Mouse (Mus musculus) limb, embryonic 10.5 days (tissue): ENCODE data around the gene Fau. TPM values are rescaled to one million over a fixed set of nuclear protein-coding genes. Genes with fewer than 3 reads are reported as not detected.
A peak's percentile ranks its signal among the peaks of the same experiment; 100 is the strongest.
"Not testable (repeated sequence)": the region's sequence is repeated elsewhere in the genome, so short reads cannot be mapped to it uniquely, and the experiment has no call there.

Experiments
- DNase-seq: peaks from one replicate; pipeline ENCODE4 v3.0.0-alpha.2; 2017; ENCODE audit warnings: low spot score
- H3K27ac ChIP-seq: fragments of 300-500 bp; sonication (generic); 2 replicates; pipeline ENCODE4 v1.5.1; 2016; ENCODE audit warnings: mild to moderate bottlenecking
- H3K27me3 ChIP-seq: fragments of 300-500 bp; sonication (generic); 2 replicates; pipeline ENCODE4 v1.6.1; 2016; ENCODE audit warnings: low read depth, mild to moderate bottlenecking; ENCODE audit not compliant: poor library complexity, severe bottlenecking
- H3K36me3 ChIP-seq: fragments of 300-500 bp; sonication (generic); 2 replicates; pipeline ENCODE4 v1.6.1; 2016; ENCODE audit warnings: mild to moderate bottlenecking, moderate library complexity
- H3K4me1 ChIP-seq: fragments of 300-500 bp; sonication (generic); 2 replicates; pipeline ENCODE4 v1.6.1; 2016
- H3K4me3 ChIP-seq: fragments of 300-500 bp; sonication (generic); 2 replicates; pipeline ENCODE4 v1.5.1; 2016; ENCODE audit warnings: mild to moderate bottlenecking, moderate library complexity
- H3K9me3 ChIP-seq: fragments of 300-500 bp; sonication (generic); replicated peaks from 2 replicates; pipeline ENCODE4 v1.6.1; 2016; ENCODE audit warnings: mild to moderate bottlenecking
- WGBS: fragments of 180-500 bp; shearing (Covaris S2); methylation state at CpG from one replicate; pipeline ENCODE4 v1.1.7; 2016; 5-methylcytosine and 5-hydroxymethylcytosine counted together
- polyA plus RNA-seq: library from polyadenylated mRNA; unstranded; fragments of >200 nt; fragmentation: Nextera tagmentation; extraction: Ambion mirVana; gene quantifications from 2 replicates; pipeline ENCODE4 v1.2.1, GENCODE M21; 2016

Gene Fau
- polyA plus RNA-seq, 1 experiment from 2014 or later: 820 TPM

- H3K4me1 ChIP-seq: no peaks in the 10 kb centered on the region
- no peaks in the 10 kb centered on the region for H3K36me3 ChIP-seq
- H3K9me3 ChIP-seq: no peaks in the 10 kb centered on the region
- no peak for DNase-seq
- no peaks in the 10 kb centered on the region for H3K27me3 ChIP-seq
- no peak overlapping the region for H3K4me3 ChIP-seq
- 74% methylated on average over 14 of the region's 14 CpGs for WGBS
- H3K27ac ChIP-seq: no peak overlapping the region
Observed at GRCm38 (mm10) chr19:6030520-6031280, 26.9 kb upstream of the Fau start.

GRCm38 (mm10) chr19:6035966-6036585, 21.6 kb upstream of the Fau start:
- 75% methylated on average over 9 of the region's 9 CpGs for WGBS
- Histone ChIP-seq H3K9me3 (no peaks in the 10 kb centered on the region), H3K27me3 (no peaks in the 10 kb centered on the region), H3K4me1 (no peaks in the 10 kb centered on the region), H3K4me3 (no peak overlapping the region), H3K27ac (no peak overlapping the region), H3K36me3 (no peaks in the 10 kb centered on the region)
- no peak for DNase-seq

- no peaks in the 10 kb centered on the region for H3K36me3 ChIP-seq
- H3K9me3 ChIP-seq: no peaks in the 10 kb centered on the region
- no peak for DNase-seq
- no peak overlapping the region for H3K27ac ChIP-seq
- H3K4me3 ChIP-seq: no peak overlapping the region
- no peaks in the 10 kb centered on the region for H3K4me1 ChIP-seq
- H3K27me3 ChIP-seq: no peaks in the 10 kb centered on the region
Observed at GRCm38 (mm10) chr19:6037695-6038094, 19.9 kb upstream of the Fau start.

- H3K27me3 ChIP-seq: no peaks in the 10 kb centered on the region
- H3K36me3 ChIP-seq: no peaks in the 10 kb centered on the region
- WGBS: 81% methylated on average over 7 of the region's 7 CpGs
- no peak overlapping the region for H3K4me3 ChIP-seq
- no peaks in the 10 kb centered on the region for H3K4me1 ChIP-seq
- DNase-seq: no peak
- H3K27ac ChIP-seq: no peak overlapping the region
- no peaks in the 10 kb centered on the region for H3K9me3 ChIP-seq
Observed at GRCm38 (mm10) chr19:6038326-6038725, 19.3 kb upstream of the Fau start.

- Histone ChIP-seq H3K9me3 (no peaks in the 10 kb centered on the region), H3K27me3 (no peaks in the 10 kb centered on the region), H3K36me3 (no peaks in the 10 kb centered on the region), H3K4me3 (no peak overlapping the region), H3K27ac (no peak overlapping the region), H3K4me1 (peaks cover under 1% of the 10 kb centered on the region)
- no peak for DNase-seq
Observed at GRCm38 (mm10) chr19:6040002-6040401, 17.6 kb upstream of the Fau start.

- H3K36me3 ChIP-seq: no peaks in the 10 kb centered on the region
- H3K27ac ChIP-seq: no peak overlapping the region
- no peak for DNase-seq
- H3K27me3 ChIP-seq: no peaks in the 10 kb centered on the region
- peaks cover 11% of the 10 kb centered on the region for H3K4me1 ChIP-seq
- WGBS: 84% methylated on average over 9 of the region's 9 CpGs
- H3K9me3 ChIP-seq: no peaks in the 10 kb centered on the region
- H3K4me3 ChIP-seq: no peak overlapping the region
Observed at GRCm38 (mm10) chr19:6042293-6042692, 15.4 kb upstream of the Fau start.

- H3K9me3 ChIP-seq, H3K27me3 ChIP-seq, H3K4me3 ChIP-seq, H3K27ac ChIP-seq, DNase-seq: not testable (repeated sequence)
- 80% methylated on average over 4 of the region's 4 CpGs for WGBS
- Histone ChIP-seq H3K36me3 (peaks cover 14% of the 10 kb centered on the region), H3K4me1 (peaks cover 24% of the 10 kb centered on the region)
Observed at GRCm38 (mm10) chr19:6044102-6044501, 13.5 kb upstream of the Fau start.

GRCm38 (mm10) chr19:6045366-6046293, 12.0 kb upstream of the Fau start:
- no peaks in the 10 kb centered on the region for H3K9me3 ChIP-seq
- peaks cover 24% of the 10 kb centered on the region for H3K4me1 ChIP-seq
- peaks cover 29% of the 10 kb centered on the region for H3K36me3 ChIP-seq
- WGBS: 24% methylated on average over 20 of the region's 20 CpGs
- H3K27ac ChIP-seq: peak overlapping the region; percentile 99
- peak overlapping the region; percentile 89 for H3K4me3 ChIP-seq
- H3K27me3 ChIP-seq: no peaks in the 10 kb centered on the region
- no peak for DNase-seq

- H3K9me3 ChIP-seq: no peaks in the 10 kb centered on the region
- no peaks in the 10 kb centered on the region for H3K27me3 ChIP-seq
- peak within 1 kb of the TSS; percentile 89 for H3K4me3 ChIP-seq
- peak within 1 kb of the TSS; percentile 99 for H3K27ac ChIP-seq
- under 1% methylated on average over 65 of the region's 65 CpGs for WGBS
- peak; percentile 93 for DNase-seq
- H3K4me1 ChIP-seq: peaks cover 24% of the 10 kb centered on the region
- peaks cover 38% of the 10 kb centered on the region for H3K36me3 ChIP-seq
Observed at GRCm38 (mm10) chr19:6046294-6047153, 11.1 kb upstream of the Fau start, which contains the start of gene Syvn1. Gene Syvn1, plus strand, starts transcription at chr19:6046576.

- H3K27ac ChIP-seq: peak overlapping the region; percentile 99
- peaks cover 46% of the 10 kb centered on the region for H3K36me3 ChIP-seq
- no peaks in the 10 kb centered on the region for H3K9me3 ChIP-seq
- H3K4me1 ChIP-seq: peaks cover 24% of the 10 kb centered on the region
- peak overlapping the region; percentile 89 for H3K4me3 ChIP-seq
- WGBS: 2% methylated on average over 44 of the region's 44 CpGs
- no peaks in the 10 kb centered on the region for H3K27me3 ChIP-seq
- no peak for DNase-seq
Observed at GRCm38 (mm10) chr19:6047154-6047898, 10.3 kb upstream of the Fau start.

GRCm38 (mm10) chr19:6047899-6048166, 9.8 kb upstream of the Fau start:
- WGBS: 89% methylated on average over 8 of the region's 8 CpGs
- H3K4me1 ChIP-seq: peaks cover 24% of the 10 kb centered on the region
- peak overlapping the region; percentile 89 for H3K4me3 ChIP-seq
- no peaks in the 10 kb centered on the region for H3K9me3 ChIP-seq
- H3K36me3 ChIP-seq: peaks cover 51% of the 10 kb centered on the region
- no peak overlapping the region for H3K27ac ChIP-seq
- DNase-seq: no peak
- no peaks in the 10 kb centered on the region for H3K27me3 ChIP-seq
